Mouse (Mus musculus) embryonic facial prominence, embryonic 11.5 days (tissue): Measurements from ENCODE around the gene Npy2r. TPM values are rescaled to one million over a fixed set of nuclear protein-coding genes. Genes with fewer than 3 reads are reported as not detected.

Experiments
- ATAC-seq: fragments of 200-750 bp; cut with Nextera tagmentation; replicated peaks from 2 replicates; pipeline ENCODE4 v1.8.0; 2017; ENCODE audit warnings: low read depth; ENCODE audit not compliant: insufficient number of reproducible peaks, low FRiP score, low TSS enrichment
- DNase-seq: peaks from one replicate; pipeline ENCODE4 v3.0.0-alpha.2; 2015; ENCODE audit warnings: low spot score
- H3K27ac ChIP-seq: fragments of 300-500 bp; sonication (generic); replicated peaks from 2 replicates; pipeline ENCODE4 v1.5.1; 2014; ENCODE audit warnings: mild to moderate bottlenecking, low read depth, low read length, control low read depth
- H3K27me3 ChIP-seq: fragments of 300-500 bp; sonication (generic); 2 replicates; pipeline ENCODE4 v1.6.1; 2014; ENCODE audit warnings: mild to moderate bottlenecking, low read length, moderate library complexity, mixed read lengths; ENCODE audit not compliant: control insufficient read depth, insufficient read depth
- H3K36me3 ChIP-seq: fragments of 300-500 bp; sonication (generic); replicated peaks from 2 replicates; pipeline ENCODE4 v1.6.1; 2014; ENCODE audit warnings: low read depth, mild to moderate bottlenecking, low read length, moderate library complexity, mixed read lengths; ENCODE audit not compliant: control insufficient read depth, insufficient read depth
- H3K4me1 ChIP-seq: fragments of 300-500 bp; sonication (generic); 2 replicates; pipeline ENCODE4 v1.6.1; 2014; ENCODE audit warnings: low read length, mixed read lengths; ENCODE audit not compliant: control insufficient read depth, insufficient read depth
- H3K4me2 ChIP-seq: fragments of 300-500 bp; sonication (generic); 2 replicates; pipeline ENCODE4 v1.6.1; 2014; ENCODE audit warnings: low read depth, mild to moderate bottlenecking, control low read depth, low read length, moderate library complexity
- H3K4me3 ChIP-seq: fragments of 300-500 bp; sonication (generic); 2 replicates; pipeline ENCODE4 v1.5.1; 2014; ENCODE audit warnings: low read depth, low read length, control low read depth
- H3K9ac ChIP-seq: fragments of 300-500 bp; sonication (generic); replicated peaks from 2 replicates; pipeline ENCODE4 v1.6.1; 2014; ENCODE audit warnings: mild to moderate bottlenecking, control low read depth, low read length
- H3K9me3 ChIP-seq: fragments of 300-500 bp; sonication (generic); replicated peaks from 2 replicates; pipeline ENCODE4 v1.6.1; 2016; ENCODE audit warnings: mild to moderate bottlenecking, low read length, inconsistent platforms, mixed read lengths; ENCODE audit not compliant: control insufficient read depth
- WGBS: fragments of 180-500 bp; shearing (Covaris S2); extraction: QIAGEN DNeasy Blood & Tissue Kit; methylation state at CpG from one replicate; pipeline ENCODE4 v1.1.7; 2014; 5-methylcytosine and 5-hydroxymethylcytosine counted together
- polyA plus RNA-seq: library from polyadenylated mRNA; unstranded; fragments of >200 nt; fragmentation: Nextera tagmentation; extraction: Ambion mirVana; gene quantifications from 2 replicates; pipeline ENCODE4 v1.2.1, GENCODE M21; 2014

Npy2r gene
- polyA plus RNA-seq, 1 experiment from 2014 or later, result not detected

- Histone ChIP-seq H3K27ac (no peak overlapping the region), H3K36me3 (no peaks in the 10 kb centered on the region), H3K9me3 (no peaks in the 10 kb centered on the region), H3K27me3 (no peaks in the 10 kb centered on the region), H3K4me2 (no peak overlapping the region), H3K4me1 (no peaks in the 10 kb centered on the region), H3K9ac (no peak overlapping the region), H3K4me3 (no peak overlapping the region)
- WGBS, result 83% methylated on average over 4 of the region's 4 CpGs
- ATAC-seq (no peak), DNase-seq (no peak)
Measured at GRCm38 (mm10) chr3:82498006-82498405, 49.9 kb downstream of the Npy2r start.

Other genes starting within 250 kb of the Npy2r start
- gene Map9, start 190.0 kb downstream of the Npy2r start, polyA plus RNA-seq, result 10.0 and 13.6 TPM in 2 replicates